Mouse (Mus musculus) cerebellum, postnatal 10 days (tissue): Measurements from ENCODE around the gene Slc29a4.

Experiments
- DNase-seq, 2 experiments: peaks; one replicate each; pipeline ENCODE4 v3.0.0; 2021; ENCODE audit warnings: mixed read lengths in 2 of 2

The Slc29a4 gene

GRCm38 (mm10) chr5:142747026-142747629 is 54.8 kb downstream of the Slc29a4 start:
- DNase-seq, result no peak

- no peak for DNase-seq
Measured at GRCm38 (mm10) chr5:142750173-142750572, 57.9 kb downstream of the Slc29a4 start.

- DNase-seq, result no peak
Measured at GRCm38 (mm10) chr5:142752241-142752640, 59.9 kb downstream of the Slc29a4 start.

- DNase-seq, result peak; percentile 61 to 63
Measured at GRCm38 (mm10) chr5:142759786-142760185, 67.5 kb downstream of the Slc29a4 start.

GRCm38 (mm10) chr5:142761326-142761983 is 69.1 kb downstream of the Slc29a4 start:
- DNase-seq, result peak; percentile 95 to 97

- DNase-seq, result peak; percentile 43 to 45
Measured at GRCm38 (mm10) chr5:142762082-142762807, 69.9 kb downstream of the Slc29a4 start.

GRCm38 (mm10) chr5:142764306-142764705 is 72.0 kb downstream of the Slc29a4 start:
- DNase-seq, result no peak

- peak in 1 of 2 experiments; percentile 56 for DNase-seq
Measured at GRCm38 (mm10) chr5:142764889-142765288, 72.6 kb downstream of the Slc29a4 start.

- DNase-seq, result no peak
Measured at GRCm38 (mm10) chr5:142766708-142767107, 74.4 kb downstream of the Slc29a4 start.

- DNase-seq, result peak; percentile 87 to 91
Measured at GRCm38 (mm10) chr5:142767937-142768336, 75.6 kb downstream of the Slc29a4 start.

- DNase-seq, result peak; percentile 36 to 49
Measured at GRCm38 (mm10) chr5:142768352-142769267, 76.3 kb downstream of the Slc29a4 start.

GRCm38 (mm10) chr5:142769641-142770040 is 77.3 kb downstream of the Slc29a4 start:
- DNase-seq, result no peak

- no peak for DNase-seq
Measured at GRCm38 (mm10) chr5:142771034-142771433, 78.7 kb downstream of the Slc29a4 start.

- DNase-seq, result no peak
Measured at GRCm38 (mm10) chr5:142771964-142772363, 79.7 kb downstream of the Slc29a4 start.
